Mouse (Mus musculus) stomach, embryonic 14.5 days (tissue): ENCODE results near the gene Trappc2l. TPM values are rescaled to one million over a fixed set of nuclear protein-coding genes. Genes with fewer than 3 reads are reported as not detected.

Source experiments
- ATAC-seq: fragments of 200-750 bp; cut with Nextera tagmentation; 2 replicates; pipeline ENCODE4 v1.8.0; 2017; ENCODE audit warnings: low read depth, moderate TSS enrichment; ENCODE audit not compliant: insufficient number of reproducible peaks, insufficient read depth, low FRiP score
- H3K27ac ChIP-seq: fragments of 300-500 bp; sonication (generic); 2 replicates; pipeline ENCODE4 v1.5.1; 2014; ENCODE audit warnings: mild to moderate bottlenecking, low read length, moderate library complexity, mixed read lengths
- H3K27me3 ChIP-seq: fragments of 300-500 bp; sonication (generic); 2 replicates; pipeline ENCODE4 v1.6.1; 2014; ENCODE audit warnings: low read length, control low read depth, mixed read lengths; ENCODE audit not compliant: control insufficient read depth, insufficient read depth
- H3K36me3 ChIP-seq: fragments of 300-500 bp; sonication (generic); 2 replicates; pipeline ENCODE4 v1.6.1; 2014; ENCODE audit warnings: mild to moderate bottlenecking, control low read depth, low read length, moderate library complexity, mixed read lengths; ENCODE audit not compliant: control insufficient read depth, insufficient read depth
- H3K4me1 ChIP-seq: fragments of 300-500 bp; sonication (generic); 2 replicates; pipeline ENCODE4 v1.6.1; 2014; ENCODE audit warnings: low read length, control low read depth, mixed read lengths; ENCODE audit not compliant: control insufficient read depth, insufficient read depth
- H3K4me2 ChIP-seq: fragments of 300-500 bp; sonication (generic); replicated peaks from 2 replicates; pipeline ENCODE4 v1.6.1; 2014; ENCODE audit warnings: low read depth, low read length, control low read depth
- H3K4me3 ChIP-seq: fragments of 300-500 bp; sonication (generic); 2 replicates; pipeline ENCODE4 v1.5.1; 2014; ENCODE audit warnings: low read depth, low read length, control low read depth
- H3K9ac ChIP-seq: fragments of 300-500 bp; sonication (generic); replicated peaks from 2 replicates; pipeline ENCODE4 v1.6.1; 2014; ENCODE audit warnings: low read depth, mild to moderate bottlenecking, control low read depth, low read length, moderate library complexity, mixed read lengths
- H3K9me3 ChIP-seq: fragments of 300-500 bp; sonication (generic); 2 replicates; pipeline ENCODE4 v1.6.1; 2016; ENCODE audit warnings: low read depth, low read length, control low read depth; ENCODE audit not compliant: control insufficient read depth
- WGBS: fragments of 180-500 bp; shearing (Covaris S2); extraction: QIAGEN DNeasy Blood & Tissue Kit; methylation state at CpG from one replicate; pipeline ENCODE4 v1.1.7; 2014; 5-methylcytosine and 5-hydroxymethylcytosine counted together
- polyA plus RNA-seq: library from polyadenylated mRNA; unstranded; fragments of >200 nt; fragmentation: Nextera tagmentation; extraction: Ambion mirVana; gene quantifications from 2 replicates; pipeline ENCODE4 v1.2.1, GENCODE M21; 2014

Trappc2l gene
- polyA plus RNA-seq, 1 experiment from 2014 or later = 66.9 TPM

- WGBS = 75% methylated on average over 10 of the region's 10 CpGs
- H3K9ac ChIP-seq = no peak overlapping the region
- H3K4me2 ChIP-seq = no peak overlapping the region
Observed at GRCm38 (mm10) chr8:122586749-122587148, 24.7 kb upstream of the Trappc2l start.

GRCm38 (mm10) chr8:122593240-122593639 is 18.2 kb upstream of the Trappc2l start:
- no peaks in the 10 kb centered on the region for H3K9me3 ChIP-seq
- H3K4me2 ChIP-seq = no peak overlapping the region
- H3K9ac ChIP-seq = no peak overlapping the region
- 62% methylated on average over 12 of the region's 12 CpGs for WGBS
- H3K27ac ChIP-seq = no peak overlapping the region
- no peaks in the 10 kb centered on the region for H3K4me1 ChIP-seq
- no peaks in the 10 kb centered on the region for H3K36me3 ChIP-seq
- no peak overlapping the region for H3K4me3 ChIP-seq
- no peaks in the 10 kb centered on the region for H3K27me3 ChIP-seq
- ATAC-seq = no peak

More at GRCm38 (mm10) chr8:122586749-122587148, 24.7 kb upstream of the Trappc2l start:
- ATAC-seq = no peak
- H3K36me3 ChIP-seq = no peaks in the 10 kb centered on the region
- no peak overlapping the region for H3K27ac ChIP-seq
- no peaks in the 10 kb centered on the region for H3K4me1 ChIP-seq
- H3K27me3 ChIP-seq = no peaks in the 10 kb centered on the region
- H3K9me3 ChIP-seq = no peaks in the 10 kb centered on the region
- no peak overlapping the region for H3K4me3 ChIP-seq

GRCm38 (mm10) chr8:122593783-122594507 is 17.5 kb upstream of the Trappc2l start:
- Histone ChIP-seq H3K4me1 (no peaks in the 10 kb centered on the region), H3K9me3 (no peaks in the 10 kb centered on the region), H3K4me2 (no peak overlapping the region), H3K27me3 (no peaks in the 10 kb centered on the region), H3K9ac (no peak overlapping the region), H3K36me3 (no peaks in the 10 kb centered on the region), H3K4me3 (no peak overlapping the region), H3K27ac (no peak overlapping the region)
- no peak for ATAC-seq
- WGBS = 76% methylated on average over 19 of the region's 19 CpGs

GRCm38 (mm10) chr8:122596031-122596430 is 15.4 kb upstream of the Trappc2l start:
- ATAC-seq = no peak
- no peaks in the 10 kb centered on the region for H3K4me1 ChIP-seq
- no peak overlapping the region for H3K4me3 ChIP-seq
- no peaks in the 10 kb centered on the region for H3K27me3 ChIP-seq
- no peak overlapping the region for H3K9ac ChIP-seq
- H3K4me2 ChIP-seq = no peak overlapping the region
- no peaks in the 10 kb centered on the region for H3K9me3 ChIP-seq
- H3K27ac ChIP-seq = no peak overlapping the region
- no peaks in the 10 kb centered on the region; the same call in 1 of the 2 replicates for H3K36me3 ChIP-seq
- whole genome bisulfite sequencing = 57% methylated on average over 4 of the region's 4 CpGs

- H3K27ac ChIP-seq = no peak overlapping the region
Observed at GRCm38 (mm10) chr8:122600666-122601065, 10.8 kb upstream of the Trappc2l start.

GRCm38 (mm10) chr8:122604640-122605039 is 6.8 kb upstream of the Trappc2l start:
- no peaks in the 10 kb centered on the region for H3K9me3 ChIP-seq
- no peaks in the 10 kb centered on the region for H3K4me1 ChIP-seq
- H3K9ac ChIP-seq = no peak overlapping the region
- no peaks in the 10 kb centered on the region for H3K27me3 ChIP-seq
- H3K36me3 ChIP-seq = no peaks in the 10 kb centered on the region; the same call in 1 of the 2 replicates
- H3K4me2 ChIP-seq = no peak overlapping the region
- WGBS = 67% methylated on average over 1 of the region's 1 CpGs
- no peak overlapping the region for H3K4me3 ChIP-seq
- no peak overlapping the region for H3K27ac ChIP-seq
- ATAC-seq = no peak

More at GRCm38 (mm10) chr8:122600666-122601065, 10.8 kb upstream of the Trappc2l start:
- Histone ChIP-seq H3K9me3 (no peaks in the 10 kb centered on the region), H3K27me3 (no peaks in the 10 kb centered on the region), H3K36me3 (no peaks in the 10 kb centered on the region; the same call in 1 of the 2 replicates), H3K9ac (no peak overlapping the region), H3K4me3 (no peak overlapping the region), H3K4me1 (no peaks in the 10 kb centered on the region), H3K4me2 (no peak overlapping the region)
- 94% methylated on average over 9 of the region's 9 CpGs for WGBS
- ATAC-seq = no peak

GRCm38 (mm10) chr8:122605367-122605766 is 6.1 kb upstream of the Trappc2l start:
- no peak overlapping the region for H3K9ac ChIP-seq
- H3K4me3 ChIP-seq = no peak overlapping the region
- no peaks in the 10 kb centered on the region for H3K27me3 ChIP-seq
- 0 out of 2 replicates have a peak, but pooled peaks cover 1% of the 10 kb centered on the region for H3K4me1 ChIP-seq
- no peak overlapping the region for H3K27ac ChIP-seq
- WGBS = 79% methylated on average over 4 of the region's 4 CpGs
- no peaks in the 10 kb centered on the region; the same call in 1 of the 2 replicates for H3K36me3 ChIP-seq
- ATAC-seq = no peak
- no peaks in the 10 kb centered on the region for H3K9me3 ChIP-seq
- H3K4me2 ChIP-seq = no peak overlapping the region

GRCm38 (mm10) chr8:122606810-122607209 is 4.6 kb upstream of the Trappc2l start:
- no peak overlapping the region for H3K4me2 ChIP-seq
- H3K9ac ChIP-seq = no peak overlapping the region
- no peak overlapping the region for H3K27ac ChIP-seq
- no peaks in the 10 kb centered on the region for H3K27me3 ChIP-seq
- 84% methylated on average over 11 of the region's 12 CpGs for WGBS
- H3K4me3 ChIP-seq = no peak overlapping the region
- H3K4me1 ChIP-seq = 0 out of 2 replicates have a peak, but pooled peaks cover 3% of the 10 kb centered on the region
- H3K9me3 ChIP-seq = no peaks in the 10 kb centered on the region
- no peaks in the 10 kb centered on the region for H3K36me3 ChIP-seq
- no peak for ATAC-seq
